Mouse (Mus musculus) embryo, embryonic 11.5 days (tissue): ENCODE data around the gene Cmtm2a.
"Not testable (repeated sequence)": the region's sequence is repeated elsewhere in the genome, so short reads cannot be mapped to it uniquely, and the experiment has no call there.

Source experiments
- DNase-seq: peaks from one replicate; pipeline ENCODE4 v3.0.0-alpha.2; 2012; ENCODE audit warnings: low read depth, low spot score

Cmtm2a gene

DNA sequence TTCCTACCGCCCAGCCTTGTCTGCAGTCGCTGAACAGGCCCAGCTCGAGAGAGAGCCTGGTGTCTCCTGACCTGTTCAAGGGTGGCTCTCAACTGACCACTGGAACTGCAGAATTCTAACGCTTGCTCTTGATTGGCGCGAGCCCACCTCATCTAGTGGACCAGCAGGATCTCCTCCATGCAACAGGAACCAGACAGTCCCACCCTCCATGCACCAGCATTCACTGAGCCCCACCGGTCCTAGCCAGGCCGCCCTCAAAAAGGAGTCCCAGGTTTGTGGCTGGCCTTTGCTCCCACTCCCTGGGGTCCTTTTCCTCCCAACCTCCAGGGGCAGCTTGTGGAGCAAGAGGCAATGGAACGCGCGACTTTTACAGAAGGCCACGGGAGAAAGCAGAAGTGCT lies at the start of gene Cmtm2a:
Gene Cmtm2a, minus strand, starts transcription at position 101 of the 400 bp plus-strand sequence.
- DNase-seq = not testable (repeated sequence)

DNA sequence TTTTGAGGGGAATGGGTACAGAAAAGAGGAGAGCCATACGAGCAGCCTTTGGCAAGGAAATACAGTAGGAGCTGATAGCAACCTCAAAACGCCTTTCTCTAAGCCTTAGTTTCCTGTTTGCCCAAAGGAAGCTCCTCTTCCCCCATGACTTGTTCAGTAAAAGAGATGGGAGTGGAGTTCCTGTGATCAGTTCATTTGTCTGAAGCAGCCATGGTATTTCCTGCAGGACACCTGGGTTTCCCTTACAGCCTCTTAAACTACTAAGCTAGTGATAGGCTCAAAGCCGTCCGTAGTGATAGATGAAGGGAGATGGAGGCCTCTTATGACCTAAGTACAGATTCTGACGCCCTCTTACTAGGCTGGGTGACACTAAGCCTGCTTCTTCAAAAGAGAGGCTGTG lies 49.4 kb upstream of the Cmtm2a start:
- no peak for DNase-seq

DNA sequence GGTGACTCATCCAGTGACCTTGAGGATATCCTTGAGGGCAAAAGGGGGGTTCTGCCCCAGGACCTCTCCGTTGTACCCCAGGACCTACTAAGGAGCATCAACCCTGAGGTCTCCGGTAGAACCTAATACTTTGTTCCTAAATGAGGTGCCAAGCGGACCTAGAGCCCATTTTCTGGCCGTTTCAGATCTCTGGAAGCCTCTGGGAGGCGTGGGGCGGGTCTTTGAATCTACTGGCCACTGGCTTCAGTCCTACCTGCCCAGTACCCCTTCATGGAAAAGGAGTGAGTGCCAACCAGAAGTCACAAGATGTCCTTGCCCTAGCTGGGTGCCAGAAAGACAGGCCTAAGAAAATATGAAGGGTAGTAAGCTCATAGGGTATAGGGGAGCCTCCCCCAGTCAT lies 48.7 kb upstream of the Cmtm2a start:
- no peak for DNase-seq

DNA sequence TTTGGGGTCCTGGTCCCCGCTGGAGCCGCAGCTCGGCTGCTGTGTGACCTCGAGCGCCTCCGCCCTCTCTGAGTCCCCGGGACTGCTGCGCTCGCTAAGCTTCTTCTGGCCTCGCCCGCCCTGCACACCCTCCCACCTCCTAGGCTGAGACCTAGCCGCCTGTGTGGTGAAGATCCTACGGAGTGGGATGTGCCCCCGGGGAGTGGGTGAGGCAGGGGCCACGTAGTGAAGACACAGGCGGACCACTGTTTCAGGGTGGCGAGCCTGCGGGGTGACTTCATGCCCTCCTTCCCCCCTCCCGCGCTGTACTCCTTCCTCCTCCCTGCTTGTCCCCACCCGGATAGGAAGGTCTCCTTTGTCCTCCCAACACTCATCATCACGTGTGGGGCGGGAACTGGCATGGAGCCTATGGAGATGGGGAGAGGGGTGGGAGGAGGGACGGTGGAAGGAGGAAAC lies 48.2 kb upstream of the Cmtm2a start:
- DNase-seq = peak; percentile 57

DNA sequence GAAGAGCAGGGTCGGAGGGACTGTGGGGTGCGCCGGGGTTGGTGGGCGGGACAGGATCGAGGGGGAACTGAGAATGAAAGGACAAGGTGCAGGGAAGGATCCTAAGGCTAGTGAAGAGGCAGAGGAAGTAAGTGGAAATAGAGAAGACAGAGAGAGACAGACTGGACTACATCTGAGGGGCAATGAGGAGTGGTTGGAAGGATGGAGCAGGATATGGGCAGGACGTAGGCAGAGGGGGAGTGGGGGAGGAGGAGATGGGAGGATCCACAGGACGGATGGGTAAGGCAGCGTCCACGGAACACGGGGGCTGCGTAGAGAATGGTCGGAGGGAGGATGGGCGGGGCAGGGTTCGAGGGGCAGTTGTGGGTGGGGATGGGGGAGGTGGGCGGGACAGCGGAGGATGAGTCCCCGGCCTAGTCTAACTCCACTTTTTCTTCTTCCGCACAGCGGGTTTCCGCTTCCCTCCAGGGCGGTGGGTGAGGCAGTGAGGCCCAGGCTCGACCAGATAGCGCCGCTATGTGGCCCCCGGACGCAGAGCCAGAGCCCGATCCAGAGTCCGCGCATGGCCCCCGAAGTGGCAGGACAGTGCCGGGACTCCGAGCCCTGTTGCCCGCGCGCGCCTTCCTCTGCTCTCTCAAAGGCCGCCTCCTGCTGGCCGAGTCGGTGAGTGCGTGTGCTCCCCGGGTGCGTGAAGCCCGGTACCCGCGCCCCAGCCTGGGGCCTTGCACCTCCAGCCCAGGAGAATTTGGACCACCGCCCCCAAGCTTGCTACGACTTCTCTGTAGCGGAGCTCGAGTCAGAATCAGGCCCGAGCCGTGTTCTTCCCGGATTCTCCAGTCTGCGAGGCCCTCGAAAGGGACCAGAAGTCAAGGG lies 47.5 kb upstream of the Cmtm2a start:
- DNase-seq = peak; percentile 63

DNA sequence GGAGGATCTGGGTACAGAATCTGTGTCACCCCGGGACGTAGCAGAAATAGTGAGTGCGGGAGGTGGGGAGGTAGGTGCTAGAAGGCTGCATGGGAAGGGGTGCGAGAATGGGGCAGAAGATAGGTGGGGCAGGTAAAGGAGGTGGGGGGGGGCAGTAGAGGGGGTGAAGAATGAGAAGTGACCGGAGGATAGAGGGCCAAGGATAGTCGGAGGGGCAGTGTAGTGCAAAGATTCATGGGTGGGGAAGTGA lies 46.9 kb upstream of the Cmtm2a start:
- no peak for DNase-seq

DNA sequence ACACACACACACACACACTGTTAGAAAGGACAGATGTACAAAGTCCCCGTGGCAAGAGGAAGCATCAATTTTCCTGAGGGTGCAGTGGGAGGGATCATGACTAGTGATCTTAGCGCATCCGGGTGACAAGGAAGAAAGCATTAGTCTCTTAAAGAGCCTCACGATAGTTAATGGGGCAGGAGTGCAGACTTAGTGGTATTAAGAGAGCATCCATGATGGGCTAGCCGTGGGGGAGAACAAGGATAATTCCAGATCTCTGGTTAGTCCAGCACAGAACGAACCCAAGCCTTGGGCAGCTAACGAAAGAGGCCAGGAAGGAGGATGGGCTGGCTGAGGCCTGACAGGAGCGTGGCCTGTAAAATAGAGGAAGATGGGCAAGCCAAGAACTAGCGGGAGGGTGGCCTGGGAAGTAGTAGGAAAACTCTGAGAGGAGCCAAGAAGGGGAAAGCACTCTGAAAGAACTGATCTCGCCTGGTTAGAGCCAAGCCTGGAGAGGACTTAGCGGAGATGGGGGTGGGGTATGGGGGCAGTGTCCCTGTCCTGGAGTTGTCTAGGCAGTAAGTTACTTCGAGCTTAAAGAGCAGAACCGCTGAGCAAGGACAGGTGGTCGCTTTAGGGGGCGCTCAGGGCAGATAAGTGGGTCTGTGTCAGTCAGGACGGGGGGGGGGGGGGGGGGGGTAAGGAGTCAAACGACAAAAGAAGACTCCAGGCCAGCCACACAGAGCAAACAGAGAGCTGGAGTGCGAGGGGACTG lies 46.4 kb upstream of the Cmtm2a start, which contains the start of gene Cmtm3:
Gene Cmtm3, plus strand, starts transcription at position 182 of the 754 bp plus-strand sequence.
- no peak for DNase-seq

DNA sequence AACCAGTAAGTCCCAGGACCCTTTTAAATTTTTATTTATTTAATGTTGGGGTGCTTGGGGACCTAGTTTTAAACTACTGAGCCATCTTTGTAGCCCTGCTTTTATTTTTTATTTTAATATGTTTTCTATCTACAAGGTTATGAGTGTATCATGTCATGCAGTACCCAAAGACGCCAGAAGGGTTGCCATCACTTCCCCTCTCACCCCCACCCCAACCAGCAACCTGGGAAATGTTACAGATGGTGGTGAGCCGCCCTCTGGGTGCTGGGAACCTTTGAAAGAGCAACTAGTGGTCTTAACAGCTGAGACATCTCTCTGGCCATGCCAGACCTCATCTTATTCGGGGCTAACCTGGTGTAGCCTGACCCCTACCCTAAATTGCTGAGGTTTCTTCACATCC lies 44.9 kb upstream of the Cmtm2a start:
- no peak for DNase-seq

DNA sequence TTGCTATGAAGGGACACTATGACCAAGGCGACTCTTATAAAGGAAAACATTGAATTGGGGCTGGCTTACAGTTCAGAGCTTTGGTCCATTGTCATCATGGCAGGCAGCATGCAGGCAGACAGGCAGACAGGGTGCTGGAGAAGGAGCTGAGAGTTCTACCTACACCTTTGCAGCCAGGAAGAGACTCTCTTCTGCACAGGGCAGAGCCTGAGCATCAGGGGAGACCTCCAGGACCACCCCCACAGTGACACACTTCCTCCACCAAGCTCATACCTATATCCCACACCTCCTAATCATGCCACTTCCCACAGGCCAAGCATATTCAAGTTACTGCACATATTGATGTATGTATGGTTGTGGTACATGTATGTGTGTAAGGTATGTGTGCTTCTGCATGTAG lies 43.8 kb upstream of the Cmtm2a start:
- no peak for DNase-seq

DNA sequence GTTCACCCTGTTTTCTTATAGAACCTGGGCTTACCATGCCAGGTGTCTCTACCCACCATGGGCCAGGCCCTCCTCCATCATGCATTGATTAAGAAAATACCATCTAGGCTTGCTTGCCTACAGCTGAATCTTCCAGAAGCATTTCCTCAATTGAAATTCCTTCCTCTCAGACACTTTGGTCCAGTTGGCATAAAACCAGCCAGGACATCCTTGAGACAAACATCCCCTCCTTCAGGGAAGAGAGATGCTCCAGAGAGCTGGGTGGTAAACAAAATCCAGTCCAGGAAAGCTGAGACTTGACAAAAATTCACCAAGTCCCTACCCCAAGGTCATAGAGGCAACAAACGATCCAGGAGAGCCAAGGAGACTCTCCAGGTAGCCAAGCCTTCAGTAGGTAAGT lies 41.2 kb upstream of the Cmtm2a start:
- no peak for DNase-seq

DNA sequence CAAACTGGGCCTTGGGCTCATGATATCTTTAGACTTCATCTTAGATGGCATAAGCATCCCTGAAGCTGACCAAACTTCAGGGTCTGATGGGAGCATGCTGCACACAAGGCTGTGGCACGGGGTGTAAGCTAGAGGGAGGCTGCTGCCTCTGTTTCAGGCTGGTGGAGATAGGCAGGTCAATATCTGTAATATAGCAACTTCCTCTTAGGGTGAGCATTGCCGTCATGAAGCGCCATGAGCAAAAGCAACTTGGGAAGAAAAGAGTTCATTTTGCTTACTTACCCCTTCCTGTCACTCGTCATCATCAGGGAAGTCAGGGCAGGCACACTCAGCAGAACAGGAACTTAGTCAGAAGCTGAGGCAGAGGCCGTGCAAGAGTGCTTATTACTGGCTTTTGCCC lies 40.8 kb upstream of the Cmtm2a start:
- no peak for DNase-seq

DNA sequence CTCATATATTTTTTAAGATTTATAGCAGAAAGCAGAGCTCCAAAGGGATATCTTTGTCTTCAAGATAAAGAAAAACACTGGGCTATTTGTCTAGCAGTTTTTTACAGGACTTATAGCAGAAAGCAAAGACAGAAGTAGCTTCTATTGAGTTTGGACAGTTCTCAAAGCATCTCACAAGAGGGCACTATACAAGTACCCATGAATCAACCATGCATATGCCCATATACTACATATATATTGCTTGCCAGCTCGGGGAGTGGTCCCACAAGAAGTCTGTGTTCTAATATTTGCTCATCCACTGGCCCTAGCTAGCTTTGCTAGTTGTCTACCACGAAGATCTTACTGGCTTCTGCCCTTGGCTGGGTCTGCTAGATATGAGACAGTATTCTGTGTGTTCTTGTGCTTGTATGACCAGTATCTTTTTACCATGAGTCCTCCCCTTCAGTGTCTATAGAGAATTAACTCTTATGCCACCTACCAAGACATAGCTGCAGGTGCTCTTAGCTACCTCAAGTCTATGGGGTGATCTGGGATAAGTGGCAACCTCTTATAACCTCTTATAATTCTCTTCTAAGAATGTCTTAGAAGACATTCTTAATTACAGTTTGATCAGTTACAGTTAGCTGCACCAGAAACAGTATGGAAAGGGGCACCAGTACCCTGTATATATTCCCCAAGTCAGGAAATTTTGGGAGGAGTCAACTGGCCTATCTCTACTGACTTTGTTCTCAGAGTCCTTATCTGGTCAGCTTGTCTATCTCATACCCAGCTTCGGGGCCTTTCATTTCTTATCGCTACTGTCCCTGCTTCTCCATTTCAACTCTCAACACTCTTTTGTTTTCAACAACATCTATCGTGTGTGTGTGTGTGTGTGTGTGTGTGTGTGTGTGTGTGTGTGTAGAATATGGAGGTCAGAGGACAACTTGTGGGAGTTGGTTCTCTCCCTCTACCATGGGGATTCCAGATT lies 40.0 kb upstream of the Cmtm2a start:
- DNase-seq = no peak

DNA sequence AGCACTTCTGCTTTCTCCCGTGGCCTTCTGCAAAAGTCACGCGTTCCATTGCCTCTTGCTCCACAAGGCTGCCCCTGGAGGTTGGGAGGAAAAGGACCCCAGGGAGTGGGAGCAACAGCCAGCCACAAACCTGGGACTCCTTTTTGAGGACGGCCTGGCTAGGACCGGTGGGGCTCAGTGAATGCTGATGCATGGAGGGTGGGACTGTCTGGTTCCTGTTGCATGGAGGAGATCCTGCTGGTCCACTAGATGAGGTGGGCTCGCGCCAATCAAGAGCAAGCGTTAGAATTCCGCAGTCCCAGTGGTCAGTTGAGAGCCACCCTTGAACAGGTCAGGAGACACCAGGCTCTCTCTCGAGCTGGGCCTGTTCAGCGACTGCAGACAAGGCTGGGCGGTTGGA lies 28.9 kb upstream of the Cmtm2a start, which contains the start of gene Cmtm2b:
Gene Cmtm2b, plus strand, starts transcription at position 301 of the 400 bp plus-strand sequence.
- not testable (repeated sequence) for DNase-seq

DNA sequence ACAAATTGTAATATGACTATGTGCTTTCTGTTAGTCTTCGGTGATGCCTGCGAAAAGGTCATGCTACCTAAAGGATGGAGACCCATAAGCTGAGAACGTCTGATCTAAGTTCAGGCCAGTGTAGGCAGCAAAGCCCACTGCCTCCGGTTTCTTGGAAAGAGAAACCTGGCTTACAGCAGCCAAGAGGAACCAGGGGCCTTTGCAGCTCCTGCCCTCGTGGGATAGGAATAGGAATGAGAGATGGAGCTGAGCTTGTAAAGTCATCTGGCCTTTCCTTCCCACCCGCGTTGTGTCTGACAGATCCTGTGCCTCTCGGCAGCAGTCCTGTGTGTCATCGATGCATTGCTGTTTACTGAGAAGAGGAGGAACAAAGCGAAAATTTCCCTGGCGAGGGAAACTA lies 28.3 kb upstream of the Cmtm2a start, which contains the start of gene Gm11020:
Gene Gm11020, plus strand, starts transcription at position 301 of the 400 bp plus-strand sequence.
- DNase-seq = not testable (repeated sequence)

DNA sequence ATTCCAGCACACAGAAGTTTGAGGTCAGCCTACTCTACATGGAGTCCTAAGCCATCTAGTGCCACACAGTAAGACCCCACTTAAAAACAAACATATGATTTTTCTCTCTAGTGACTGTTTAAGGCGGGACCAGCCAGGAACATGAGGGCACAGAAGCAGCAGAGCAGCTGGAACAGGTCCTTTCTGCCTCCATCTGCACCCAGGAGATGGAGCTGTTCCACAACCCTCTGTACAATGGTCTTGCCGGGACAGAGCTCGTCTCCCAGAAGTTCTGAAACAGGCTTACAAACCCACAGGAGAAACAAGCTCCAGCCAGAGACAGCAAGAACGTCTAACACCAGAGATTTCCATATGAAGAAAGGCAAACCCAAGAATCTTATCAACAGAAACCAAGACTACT lies 20.3 kb upstream of the Cmtm2a start:
- no peak for DNase-seq

DNA sequence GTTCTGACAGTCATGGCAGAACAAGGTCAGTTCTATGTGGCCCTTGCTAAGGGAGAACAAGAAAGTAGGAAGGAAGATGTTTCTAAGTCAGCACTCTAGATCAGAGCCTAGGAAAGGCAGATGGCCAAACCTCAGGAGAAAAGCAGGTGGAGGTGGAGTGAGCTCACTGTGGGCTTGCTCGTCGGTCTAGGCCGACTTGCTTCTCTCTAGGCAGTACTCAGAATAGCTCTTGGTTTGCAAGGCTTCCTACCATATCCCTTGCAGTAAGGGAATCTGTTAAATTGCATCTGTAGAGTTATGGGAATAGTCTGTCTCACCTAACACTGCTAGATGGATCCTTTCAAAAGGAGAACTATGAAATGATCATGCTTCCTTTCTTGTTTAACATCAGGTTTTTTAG lies 19.0 kb upstream of the Cmtm2a start:
- not testable (repeated sequence) for DNase-seq

DNA sequence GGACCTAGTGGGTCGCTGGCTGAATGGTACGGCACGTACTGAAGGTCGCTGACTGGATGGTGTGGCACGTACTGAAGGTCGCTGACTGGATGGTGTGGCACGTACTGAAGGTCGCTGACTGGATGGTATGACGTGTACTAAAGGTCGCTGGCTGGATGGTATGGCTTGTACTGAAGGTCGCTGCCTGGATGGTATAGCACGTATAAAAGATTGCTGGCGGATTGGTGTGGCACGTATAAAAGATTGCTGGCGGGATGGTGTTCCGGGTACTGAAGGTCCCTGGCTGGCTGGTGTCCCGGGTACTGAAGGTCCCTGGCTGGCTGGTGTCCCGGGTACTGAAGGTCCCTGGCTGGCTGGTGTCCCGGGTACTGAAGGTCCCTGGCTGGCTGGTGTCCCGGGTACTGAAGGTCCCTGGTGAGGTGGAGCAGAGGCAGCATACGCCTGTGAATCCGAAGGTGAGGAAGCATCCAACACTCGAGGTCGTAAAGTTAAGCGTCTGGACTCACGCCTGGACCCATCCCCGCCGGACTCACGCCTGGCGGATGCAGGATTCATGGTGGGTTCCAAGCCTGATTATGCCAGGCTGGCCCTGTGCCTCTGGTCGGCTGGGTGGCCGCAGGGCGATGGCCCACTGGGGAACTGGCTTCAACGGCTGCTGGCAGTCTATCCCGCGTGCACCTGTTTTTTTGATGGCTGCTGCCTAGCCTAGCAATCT lies 16.6 kb upstream of the Cmtm2a start, which contains the start of the genes Gm45711 and Cmtm1:
Gene Gm45711, minus strand, starts transcription at position 641 of the 715 bp plus-strand sequence.
Gene Cmtm1, minus strand, starts transcription at position 705 of the 715 bp plus-strand sequence.
- DNase-seq = not testable (repeated sequence)

DNA sequence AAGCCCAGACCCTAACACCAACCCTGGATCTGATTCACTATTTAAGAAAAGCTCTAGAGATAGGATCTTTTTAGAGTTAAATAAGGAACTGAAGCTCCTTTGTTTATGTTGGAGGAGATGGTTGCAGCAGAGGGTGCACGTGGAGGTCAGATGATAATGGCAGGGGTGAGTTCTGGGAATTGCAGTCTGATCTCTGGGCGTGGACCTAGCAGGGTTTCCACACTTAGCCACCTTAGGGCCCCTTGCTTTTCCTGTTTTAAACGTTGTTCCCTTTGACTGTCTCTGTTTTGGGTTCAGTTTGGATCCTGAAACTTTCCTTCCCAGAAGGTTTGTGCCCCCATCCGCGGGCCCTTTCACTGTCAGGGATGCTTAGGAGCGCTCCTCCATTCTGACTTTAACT lies 15.4 kb upstream of the Cmtm2a start:
- DNase-seq = not testable (repeated sequence)

DNA sequence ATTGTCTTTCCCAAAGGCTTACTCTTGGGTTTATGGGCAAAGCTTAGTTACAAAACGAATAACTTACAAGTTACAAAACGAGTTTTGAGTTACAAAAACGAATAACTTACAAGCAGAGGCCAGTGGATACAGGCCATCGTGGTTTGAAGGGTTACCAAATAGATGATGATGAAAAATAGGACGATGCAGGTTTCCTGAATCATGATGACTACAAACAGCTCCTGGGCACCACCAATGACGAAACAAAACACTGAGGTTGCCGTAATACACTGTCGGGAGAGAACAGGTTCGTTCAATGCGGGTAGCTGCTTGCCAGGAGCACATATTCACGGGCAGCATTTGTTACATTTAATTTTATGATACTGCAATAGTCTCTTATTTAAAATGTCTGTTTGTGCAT lies 12.0 kb upstream of the Cmtm2a start:
- DNase-seq = no peak

DNA sequence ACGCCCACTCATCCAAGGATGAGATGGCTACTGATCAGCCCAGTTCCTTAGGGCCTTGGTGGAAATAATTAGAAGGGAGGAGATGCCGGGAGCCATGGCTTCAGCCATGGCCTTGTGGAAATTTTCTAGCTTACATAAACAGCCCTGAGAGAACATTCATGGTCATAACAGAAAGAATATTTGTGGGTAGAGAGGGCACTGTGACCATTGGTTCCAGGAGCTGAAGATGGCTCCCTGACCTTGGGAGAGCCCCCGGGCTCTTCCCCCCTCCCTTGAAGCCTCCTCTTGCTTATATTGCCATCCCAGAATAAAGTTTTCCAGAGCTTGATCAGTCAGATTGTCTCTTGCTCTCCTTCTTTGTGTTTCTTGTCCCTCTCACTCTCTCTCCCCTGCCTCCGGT lies 9.6 kb upstream of the Cmtm2a start:
- not testable (repeated sequence) for DNase-seq

DNA sequence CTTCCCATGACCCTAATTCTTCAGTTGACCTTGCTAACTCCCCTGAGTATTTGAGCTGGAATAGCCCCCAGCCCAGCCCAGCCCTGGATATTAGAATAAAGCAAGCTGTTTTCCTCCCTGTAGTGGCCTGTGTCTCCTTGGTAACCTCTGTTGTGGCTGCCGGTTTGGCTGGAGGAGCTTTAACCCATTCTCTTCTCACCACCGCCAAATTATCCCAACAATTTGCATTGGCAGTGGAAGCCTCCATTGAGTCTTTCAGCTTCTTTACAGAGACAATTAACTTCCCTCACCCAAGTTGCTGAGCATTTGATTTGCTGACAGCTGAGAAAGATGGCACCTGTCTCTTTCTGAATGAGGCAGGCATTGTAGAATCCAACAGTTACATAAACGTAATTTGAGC lies 8.6 kb upstream of the Cmtm2a start:
- DNase-seq = not testable (repeated sequence)
